Mouse (Mus musculus) cerebellum, postnatal 36 days (tissue): ENCODE results near the gene Gm3127.
"Not testable (repeated sequence)": the region's sequence is repeated elsewhere in the genome, so short reads cannot be mapped to it uniquely, and the experiment has no call there.

Experiments used
- DNase-seq, 2 experiments: peaks; one replicate each; pipeline ENCODE4 v3.0.0; 2021 to 2022; ENCODE audit warnings: mixed read lengths in 2 of 2

Gene Gm3127

GRCm38 (mm10) chr14:4164730-4165129 lies at the start of gene Gm3127:
Gm3127 (plus strand) TSS chr14:4165030.
- not testable (repeated sequence) for DNase-seq

- DNase-seq: not testable (repeated sequence)
Observed at GRCm38 (mm10) chr14:4141646-4142045, 23.2 kb upstream of the Gm3127 start.

- not testable (repeated sequence) for DNase-seq
Observed at GRCm38 (mm10) chr14:4182030-4182429, 17.2 kb downstream of the Gm3127 start.

GRCm38 (mm10) chr14:4182491-4183210 lies 17.8 kb downstream of the Gm3127 start, which contains the start of gene Gm2974:
Gm2974 (plus strand) TSS chr14:4182576.
- peak; percentile 4 to 5 for DNase-seq

- not testable (repeated sequence) for DNase-seq
Observed at GRCm38 (mm10) chr14:4183375-4183774, 18.5 kb downstream of the Gm3127 start.
